Mouse (Mus musculus) megakaryocyte, embryonic 14.5 days (primary cell): ENCODE data around the gene Ripor2.

Experiments used
- FLI1 ChIP-seq: IDR thresholded peaks from 2 replicates; pipeline ENCODE4 v1.6.1; 2012; ENCODE audit warnings: low read length, inconsistent platforms, mixed read lengths
- GATA1 ChIP-seq: IDR thresholded peaks from 3 replicates; pipeline ENCODE4 v1.6.1; 2012; ENCODE audit warnings: mixed read lengths, low read length, inconsistent platforms, borderline replicate concordance

DNA sequence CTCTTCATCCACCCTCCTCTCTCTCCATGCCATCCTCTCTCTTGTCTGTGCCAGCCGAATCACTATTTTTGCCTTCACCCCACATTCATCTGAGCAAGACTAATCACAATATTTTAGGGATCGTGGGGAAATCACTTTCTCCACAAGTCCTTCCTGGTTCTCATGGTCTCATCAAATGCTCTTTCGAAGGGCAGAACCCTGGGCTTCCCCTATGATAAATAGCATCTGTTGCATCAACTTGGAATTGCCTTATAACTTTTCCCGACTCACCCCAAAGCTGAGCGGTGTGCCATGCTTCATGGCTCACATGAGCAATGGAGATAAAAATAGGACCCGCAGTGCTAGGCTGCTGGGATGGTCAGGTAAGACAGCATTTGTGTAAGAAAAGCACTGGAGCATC, 9.7 kb downstream of the Ripor2 start:
- no peak for TF ChIP-seq FLI1
- TF ChIP-seq GATA1, result no peak
